Mouse (Mus musculus) thymus, adult 2 months (tissue): ENCODE measurements around the gene Arfip1. TPM values are rescaled to one million over a fixed set of nuclear protein-coding genes. Genes with fewer than 3 reads are reported as not detected.

ENCODE experiments used
- DNase-seq: peaks from one replicate; pipeline ENCODE4 v3.0.0; 2021
- H3K27ac ChIP-seq: fragments of 200-500 bp; 2 replicates; pipeline ENCODE4 v1.5.1; 2012; ENCODE audit warnings: low read length, control low read depth; ENCODE audit not compliant: control insufficient read depth, insufficient read depth
- H3K27me3 ChIP-seq: fragments of 200-500 bp; 2 replicates; pipeline ENCODE4 v1.6.1; 2012; ENCODE audit warnings: mild to moderate bottlenecking, low read length, moderate library complexity, mixed read lengths; ENCODE audit not compliant: control insufficient read depth, insufficient read depth
- H3K36me3 ChIP-seq: fragments of 200-500 bp; 2 replicates; pipeline ENCODE4 v1.6.1; 2012; ENCODE audit warnings: mild to moderate bottlenecking, low read length, moderate library complexity; ENCODE audit not compliant: control insufficient read depth, insufficient read depth
- H3K4me1 ChIP-seq: fragments of 200-500 bp; replicated peaks from 2 replicates; pipeline ENCODE4 v1.6.1; 2012; ENCODE audit warnings: low read length; ENCODE audit not compliant: control insufficient read depth, insufficient read depth
- H3K4me3 ChIP-seq: fragments of 200-500 bp; 2 replicates; pipeline ENCODE4 v1.5.1; 2012; ENCODE audit warnings: mild to moderate bottlenecking, low read length, control low read depth, moderate library complexity; ENCODE audit not compliant: control insufficient read depth, insufficient read depth
- CTCF ChIP-seq: fragments of 200-500 bp; IDR thresholded peaks from 2 replicates; pipeline ENCODE4 v1.5.1; 2012; ENCODE audit warnings: mild to moderate bottlenecking, control low read depth, low read length, moderate library complexity, borderline replicate concordance; ENCODE audit not compliant: control insufficient read depth, poor library complexity, insufficient read depth; ENCODE audit errors: extremely low read depth
- POLR2A ChIP-seq: fragments of 200-500 bp; IDR thresholded peaks from 2 replicates; pipeline ENCODE4 v1.6.1; 2012; ENCODE audit warnings: mild to moderate bottlenecking, low read length, control low read depth, moderate library complexity; ENCODE audit not compliant: control insufficient read depth, poor library complexity, insufficient read depth; ENCODE audit errors: extremely low read depth
- WGBS: fragments of 180-500 bp; shearing (Covaris S2); methylation state at CpG from one replicate; pipeline ENCODE4 v1.1.7; 2018; 5-methylcytosine and 5-hydroxymethylcytosine counted together
- polyA plus RNA-seq: library from polyadenylated mRNA; depleted of rRNA; stranded (reverse); fragments of >200 nt; gene quantifications from 2 replicates; pipeline ENCODE4 v1.2.3, GENCODE M21; 2012

The Arfip1 gene
- polyA plus RNA-seq, 1 experiment: 10.1 TPM

GRCm38 (mm10) chr3:84497718-84498117 lies 84.7 kb downstream of the Arfip1 start:
- 98% methylated on average over 11 of the region's 11 CpGs for WGBS
- DNase-seq: no peak

GRCm38 (mm10) chr3:84492657-84493056 lies 89.8 kb downstream of the Arfip1 start:
- no peak for TF ChIP-seq POLR2A
- Histone ChIP-seq H3K36me3 (0 out of 2 replicates have a peak, but pooled peaks cover 7% of the 10 kb centered on the region), H3K27ac (no peak overlapping the region), H3K4me1 (no peaks in the 10 kb centered on the region), H3K27me3 (no peaks in the 10 kb centered on the region), H3K4me3 (no peak overlapping the region)
- WGBS: 84% methylated on average over 8 of the region's 8 CpGs
- no peak for DNase-seq

More at GRCm38 (mm10) chr3:84497718-84498117, 84.7 kb downstream of the Arfip1 start:
- H3K27me3 ChIP-seq: no peaks in the 10 kb centered on the region
- no peak overlapping the region for H3K4me3 ChIP-seq
- no peak for TF ChIP-seq CTCF
- no peak for TF ChIP-seq POLR2A
- H3K27ac ChIP-seq: no peak overlapping the region
- no peaks in the 10 kb centered on the region for H3K4me1 ChIP-seq
- 0 out of 2 replicates have a peak, but pooled peaks cover 9% of the 10 kb centered on the region for H3K36me3 ChIP-seq

GRCm38 (mm10) chr3:84492148-84492547 lies 90.3 kb downstream of the Arfip1 start:
- Histone ChIP-seq H3K4me1 (no peaks in the 10 kb centered on the region), H3K4me3 (no peak overlapping the region), H3K27me3 (no peaks in the 10 kb centered on the region), H3K36me3 (0 out of 2 replicates have a peak, but pooled peaks cover 6% of the 10 kb centered on the region), H3K27ac (no peak overlapping the region)
- DNase-seq: no peak
- 20% methylated on average over 4 of the region's 4 CpGs for WGBS
- TF ChIP-seq POLR2A (no peak), CTCF (no peak)

GRCm38 (mm10) chr3:84488716-84489115 lies 93.7 kb downstream of the Arfip1 start:
- DNase-seq: no peak
- no peak overlapping the region for H3K4me3 ChIP-seq
- no peaks in the 10 kb centered on the region for H3K27me3 ChIP-seq
- no peaks in the 10 kb centered on the region for H3K36me3 ChIP-seq
- no peak overlapping the region for H3K27ac ChIP-seq
- no peaks in the 10 kb centered on the region for H3K4me1 ChIP-seq
- no peak for TF ChIP-seq CTCF
- no peak for TF ChIP-seq POLR2A
- WGBS: 89% methylated on average over 6 of the region's 6 CpGs

GRCm38 (mm10) chr3:84484891-84485290 lies 97.5 kb downstream of the Arfip1 start:
- no peak for DNase-seq
- Histone ChIP-seq H3K36me3 (no peaks in the 10 kb centered on the region), H3K27me3 (peaks cover 11% of the 10 kb centered on the region; the same call in 1 of the 2 replicates), H3K4me3 (no peak overlapping the region), H3K27ac (no peak overlapping the region), H3K4me1 (peaks cover 2% of the 10 kb centered on the region; the same call in 1 of the 2 replicates)
- 93% methylated on average over 3 of the region's 3 CpGs for WGBS
- TF ChIP-seq CTCF (no peak), POLR2A (no peak)

- no peak overlapping the region for H3K27ac ChIP-seq
- no peaks in the 10 kb centered on the region for H3K36me3 ChIP-seq
- TF ChIP-seq POLR2A: no peak
- 97% methylated on average over 4 of the region's 4 CpGs for WGBS
- H3K4me3 ChIP-seq: no peak overlapping the region
- peaks cover 13% of the 10 kb centered on the region; the same call in 1 of the 2 replicates for H3K27me3 ChIP-seq
- peaks cover 2% of the 10 kb centered on the region; the same call in 1 of the 2 replicates for H3K4me1 ChIP-seq
- no peak for DNase-seq
Observed at GRCm38 (mm10) chr3:84484333-84484732, 98.1 kb downstream of the Arfip1 start.

- TF ChIP-seq CTCF: no peak
- no peak for TF ChIP-seq POLR2A
- WGBS: 95% methylated on average over 6 of the region's 6 CpGs
- H3K27me3 ChIP-seq: peaks cover 15% of the 10 kb centered on the region; the same call in 1 of the 2 replicates
- no peaks in the 10 kb centered on the region for H3K36me3 ChIP-seq
- H3K4me1 ChIP-seq: peaks cover 2% of the 10 kb centered on the region; the same call in 1 of the 2 replicates
- H3K27ac ChIP-seq: no peak overlapping the region
- no peak for DNase-seq
- H3K4me3 ChIP-seq: no peak overlapping the region
Observed at GRCm38 (mm10) chr3:84482121-84482520, 100.3 kb downstream of the Arfip1 start.
